Mouse (Mus musculus): ENCODE results near the gene Asb10. TPM values are rescaled to one million over a fixed set of nuclear protein-coding genes. Genes with fewer than 3 reads are reported as not detected.
"Not testable (repeated sequence)": the region's sequence is repeated elsewhere in the genome, so short reads cannot be mapped to it uniquely, and the experiment has no call there.

Asb10 gene
- polyA plus RNA-seq, 1 experiment from 2014 or later = 0.91 TPM

DNA sequence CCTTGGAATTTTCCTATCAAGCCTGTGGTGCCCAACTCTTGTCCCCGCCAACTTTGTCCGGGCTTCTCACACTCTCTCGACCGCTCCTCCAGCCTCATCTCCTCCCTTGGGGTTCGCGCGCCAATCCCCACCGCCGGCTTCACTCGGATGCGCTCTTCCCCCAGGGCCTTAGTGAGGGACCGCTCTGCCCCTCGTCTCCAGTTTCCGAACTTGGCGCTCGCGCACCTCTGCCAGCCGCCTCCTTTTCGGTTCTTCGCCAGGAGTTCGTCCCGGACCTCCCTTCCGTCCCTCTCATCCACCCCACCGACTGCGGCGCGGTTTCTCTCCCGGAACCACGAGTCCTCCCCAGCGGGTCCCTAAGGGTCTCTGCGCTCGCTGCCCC lies 36.0 kb upstream of the Asb10 start:
- Histone ChIP-seq H3K4me3 (ENCODE audit: low read length) (peak overlapping the region; percentile 73), H3K9ac (ENCODE audit: low read depth, low read length) (peak overlapping the region; percentile 81), H3K27ac (ENCODE audit: low read depth, low read length) (peak overlapping the region; percentile 49; the same call in 1 of the 2 replicates), H3K36me3 (ENCODE audit: control insufficient read depth, insufficient read depth, low read length) (peaks cover 36% of the 10 kb centered on the region), H3K4me2 (replicated peaks; ENCODE audit: low read depth, low read length) (peak overlapping the region; percentile 66), H3K4me1 (ENCODE audit: control insufficient read depth, insufficient read depth, low read length) (peaks cover 12% of the 10 kb centered on the region; the same call in 1 of the 2 replicates), H3K27me3 (ENCODE audit: control insufficient read depth, insufficient read depth, low read length) (no peaks in the 10 kb centered on the region), H3K9me3 (ENCODE audit: control insufficient read depth, low read length) (no peaks in the 10 kb centered on the region)
- WGBS = 0% methylated on average over 32 of the region's 32 CpGs
- peak; percentile 28 for ATAC-seq (ENCODE audit: low FRiP score, low TSS enrichment)

DNA sequence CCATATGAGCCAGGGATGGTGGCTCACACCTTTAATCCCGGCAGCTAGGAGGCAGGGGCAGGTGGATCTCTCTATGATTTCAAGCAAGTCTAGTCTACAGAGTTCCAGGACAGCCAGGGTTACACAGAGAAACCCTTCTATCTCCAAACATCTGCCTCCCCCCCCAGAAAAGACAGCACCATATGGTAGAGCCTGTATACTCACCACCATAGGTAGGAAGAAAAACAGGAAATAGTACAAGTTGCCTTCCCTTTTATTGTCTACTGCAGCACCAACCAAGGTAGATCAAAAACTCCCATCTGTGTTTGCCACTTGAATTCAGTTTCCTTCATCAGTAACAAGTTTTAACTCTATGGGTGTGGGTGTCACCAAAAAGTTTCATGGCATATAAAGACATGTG lies 35.2 kb upstream of the Asb10 start:
- ATAC-seq (ENCODE audit: low FRiP score, low TSS enrichment) = no peak
- Histone ChIP-seq H3K36me3 (ENCODE audit: control insufficient read depth, insufficient read depth, low read length) (peaks cover 45% of the 10 kb centered on the region), H3K27ac (ENCODE audit: low read depth, low read length) (no peak overlapping the region), H3K9me3 (ENCODE audit: control insufficient read depth, low read length) (no peaks in the 10 kb centered on the region), H3K9ac (ENCODE audit: low read depth, low read length) (no peak overlapping the region), H3K4me1 (ENCODE audit: control insufficient read depth, insufficient read depth, low read length) (peaks cover 12% of the 10 kb centered on the region; the same call in 1 of the 2 replicates), H3K4me2 (replicated peaks; ENCODE audit: low read depth, low read length) (peak overlapping the region; percentile 66), H3K27me3 (ENCODE audit: control insufficient read depth, insufficient read depth, low read length) (no peaks in the 10 kb centered on the region), H3K4me3 (ENCODE audit: low read length) (peak overlapping the region; percentile 73; the same call in 1 of the 2 replicates)
- WGBS = 88% methylated on average over 1 of the region's 1 CpGs

DNA sequence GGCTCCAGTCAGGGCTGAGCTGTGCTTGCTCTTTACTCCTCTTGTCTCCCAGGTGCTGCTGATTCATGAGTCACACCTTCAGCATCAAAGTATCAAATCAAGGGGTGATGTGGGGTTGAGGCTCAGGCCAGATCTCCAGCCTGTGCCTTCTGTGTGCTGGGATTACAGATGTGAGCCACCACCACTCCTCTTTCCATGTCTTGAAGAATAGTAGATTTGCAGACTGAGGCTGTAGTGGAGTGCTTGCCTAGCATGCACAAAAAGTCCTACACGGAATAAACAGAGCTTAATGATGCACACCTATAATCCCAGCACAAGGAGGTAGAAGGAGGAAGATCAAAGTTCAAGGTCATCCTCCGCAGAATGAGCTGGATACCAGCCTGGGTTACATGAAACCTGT lies 15.9 kb upstream of the Asb10 start, which contains the start of gene 4931409K22Rik:
4931409K22Rik (minus strand) TSS at position 101 of the 400 bp plus-strand sequence.
- no peak within 1 kb of the TSS for H3K27ac ChIP-seq (ENCODE audit: low read depth, low read length)
- WGBS = 71% methylated on average over 2 of the region's 2 CpGs
- no peak within 1 kb of the TSS for H3K9ac ChIP-seq (ENCODE audit: low read depth, low read length)
- no peaks in the 10 kb centered on the region for H3K9me3 ChIP-seq (ENCODE audit: control insufficient read depth, low read length)
- H3K36me3 ChIP-seq (ENCODE audit: control insufficient read depth, insufficient read depth, low read length) = no peaks in the 10 kb centered on the region
- no peak for ATAC-seq (ENCODE audit: low FRiP score, low TSS enrichment)
- no peak within 1 kb of the TSS for H3K4me2 ChIP-seq (replicated peaks; ENCODE audit: low read depth, low read length)
- peaks cover 2% of the 10 kb centered on the region; the same call in 1 of the 2 replicates for H3K4me1 ChIP-seq (ENCODE audit: control insufficient read depth, insufficient read depth, low read length)
- H3K27me3 ChIP-seq (ENCODE audit: control insufficient read depth, insufficient read depth, low read length) = no peaks in the 10 kb centered on the region; the same call in 1 of the 2 replicates
- H3K4me3 ChIP-seq (ENCODE audit: low read length) = no peak within 1 kb of the TSS

DNA sequence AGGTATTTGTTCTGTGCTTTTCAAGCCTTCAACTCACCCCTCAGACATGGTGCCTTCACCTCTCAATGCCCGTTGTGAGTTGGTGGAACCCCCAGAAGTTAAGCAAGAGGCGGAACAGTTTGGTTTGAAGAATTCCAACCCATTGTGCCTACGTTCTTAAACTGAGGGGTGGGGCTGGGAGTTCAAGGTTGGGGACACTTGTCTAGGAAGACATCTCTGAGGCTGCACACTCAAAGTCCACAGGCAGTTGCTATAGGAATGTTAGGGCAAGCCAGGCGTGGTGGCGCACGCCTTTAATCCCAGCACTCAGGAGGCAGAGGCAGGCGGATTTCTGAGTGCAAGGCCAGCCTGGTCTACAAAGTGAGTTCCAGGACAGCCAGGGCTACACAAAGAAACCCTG lies 14.6 kb upstream of the Asb10 start:
- not testable (repeated sequence) for H3K4me3 ChIP-seq (ENCODE audit: low read length); H3K9me3 ChIP-seq (ENCODE audit: control insufficient read depth, low read length); H3K4me2 ChIP-seq (replicated peaks; ENCODE audit: low read depth, low read length); H3K27ac ChIP-seq (ENCODE audit: low read depth, low read length); H3K27me3 ChIP-seq (ENCODE audit: control insufficient read depth, insufficient read depth, low read length); ATAC-seq (ENCODE audit: low FRiP score, low TSS enrichment); H3K36me3 ChIP-seq (ENCODE audit: control insufficient read depth, insufficient read depth, low read length); H3K9ac ChIP-seq (ENCODE audit: low read depth, low read length)
- 92% methylated on average over 7 of the region's 7 CpGs for WGBS
- H3K4me1 ChIP-seq (ENCODE audit: control insufficient read depth, insufficient read depth, low read length) = peaks cover 14% of the 10 kb centered on the region

DNA sequence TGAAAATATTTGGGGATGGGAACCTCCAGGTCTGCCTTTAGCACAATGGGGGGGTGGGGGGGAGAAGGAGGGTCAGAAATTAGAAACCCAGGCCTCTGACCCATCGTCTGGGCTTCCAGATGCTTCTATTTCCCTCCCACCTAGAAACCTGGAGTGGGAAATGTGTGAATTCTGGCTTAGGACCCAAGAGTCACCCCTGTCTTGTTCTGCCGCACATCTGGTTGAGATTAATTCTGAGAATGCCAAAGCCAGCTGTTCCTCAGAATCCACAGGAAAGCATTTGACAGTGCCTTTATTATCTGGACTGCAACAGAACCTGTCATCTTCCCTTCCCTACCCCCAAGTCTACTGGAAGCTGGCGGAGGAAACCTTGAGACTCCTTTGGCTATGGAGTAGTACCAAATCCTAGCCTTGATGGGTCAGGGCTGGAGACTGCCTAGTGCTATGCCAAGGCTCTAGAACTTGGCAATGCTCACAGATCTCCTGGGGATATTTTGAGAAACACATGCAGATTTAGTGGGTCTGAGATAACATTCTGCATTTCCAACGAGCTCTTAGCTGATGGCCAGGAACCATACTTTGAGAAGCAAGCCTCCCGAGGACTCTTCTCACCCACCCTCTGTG lies 13.0 kb upstream of the Asb10 start:
- H3K9me3 ChIP-seq (ENCODE audit: control insufficient read depth, low read length) = no peaks in the 10 kb centered on the region
- H3K27me3 ChIP-seq (ENCODE audit: control insufficient read depth, insufficient read depth, low read length) = no peaks in the 10 kb centered on the region; the same call in 1 of the 2 replicates
- 73% methylated on average over 5 of the region's 5 CpGs for WGBS
- no peak for ATAC-seq (ENCODE audit: low FRiP score, low TSS enrichment)
- H3K36me3 ChIP-seq (ENCODE audit: control insufficient read depth, insufficient read depth, low read length) = no peaks in the 10 kb centered on the region
- peaks cover 14% of the 10 kb centered on the region for H3K4me1 ChIP-seq (ENCODE audit: control insufficient read depth, insufficient read depth, low read length)
- no peak overlapping the region for H3K9ac ChIP-seq (ENCODE audit: low read depth, low read length)
- H3K4me3 ChIP-seq (ENCODE audit: low read length) = no peak overlapping the region
- H3K27ac ChIP-seq (ENCODE audit: low read depth, low read length) = no peak overlapping the region
- no peak overlapping the region for H3K4me2 ChIP-seq (replicated peaks; ENCODE audit: low read depth, low read length)

DNA sequence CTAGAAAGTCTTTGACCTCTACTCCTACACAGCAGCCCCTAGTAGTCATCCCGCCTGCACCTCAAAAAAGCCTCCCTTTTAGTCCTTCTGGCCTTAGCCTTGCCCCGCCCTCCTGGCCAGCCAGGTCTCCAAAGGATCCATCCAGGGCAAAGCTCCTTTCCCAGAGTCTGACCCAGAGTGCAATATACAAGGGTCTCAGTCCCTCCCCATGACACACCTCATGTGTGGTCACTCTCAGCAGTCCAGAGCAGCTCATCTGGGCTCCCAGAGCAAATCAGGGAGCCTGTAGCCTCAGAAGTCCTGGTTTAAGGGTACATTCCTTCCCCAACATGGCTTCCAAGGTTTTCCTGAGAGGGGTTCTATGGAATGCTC lies 10.5 kb upstream of the Asb10 start:
- H3K9me3 ChIP-seq (ENCODE audit: control insufficient read depth, low read length) = no peaks in the 10 kb centered on the region
- peak overlapping the region; percentile 10; the same call in 1 of the 2 replicates for H3K4me3 ChIP-seq (ENCODE audit: low read length)
- H3K4me1 ChIP-seq (ENCODE audit: control insufficient read depth, insufficient read depth, low read length) = peaks cover 14% of the 10 kb centered on the region
- H3K27ac ChIP-seq (ENCODE audit: low read depth, low read length) = no peak overlapping the region; the same call in 1 of the 2 replicates
- peak; percentile 62 for ATAC-seq (ENCODE audit: low FRiP score, low TSS enrichment)
- H3K27me3 ChIP-seq (ENCODE audit: control insufficient read depth, insufficient read depth, low read length) = no peaks in the 10 kb centered on the region; the same call in 1 of the 2 replicates
- 22% methylated on average over 2 of the region's 2 CpGs for WGBS
- H3K9ac ChIP-seq (ENCODE audit: low read depth, low read length) = no peak overlapping the region; the same call in 1 of the 2 replicates
- no peaks in the 10 kb centered on the region for H3K36me3 ChIP-seq (ENCODE audit: control insufficient read depth, insufficient read depth, low read length)
- peak overlapping the region; percentile 42 for H3K4me2 ChIP-seq (replicated peaks; ENCODE audit: low read depth, low read length)

DNA sequence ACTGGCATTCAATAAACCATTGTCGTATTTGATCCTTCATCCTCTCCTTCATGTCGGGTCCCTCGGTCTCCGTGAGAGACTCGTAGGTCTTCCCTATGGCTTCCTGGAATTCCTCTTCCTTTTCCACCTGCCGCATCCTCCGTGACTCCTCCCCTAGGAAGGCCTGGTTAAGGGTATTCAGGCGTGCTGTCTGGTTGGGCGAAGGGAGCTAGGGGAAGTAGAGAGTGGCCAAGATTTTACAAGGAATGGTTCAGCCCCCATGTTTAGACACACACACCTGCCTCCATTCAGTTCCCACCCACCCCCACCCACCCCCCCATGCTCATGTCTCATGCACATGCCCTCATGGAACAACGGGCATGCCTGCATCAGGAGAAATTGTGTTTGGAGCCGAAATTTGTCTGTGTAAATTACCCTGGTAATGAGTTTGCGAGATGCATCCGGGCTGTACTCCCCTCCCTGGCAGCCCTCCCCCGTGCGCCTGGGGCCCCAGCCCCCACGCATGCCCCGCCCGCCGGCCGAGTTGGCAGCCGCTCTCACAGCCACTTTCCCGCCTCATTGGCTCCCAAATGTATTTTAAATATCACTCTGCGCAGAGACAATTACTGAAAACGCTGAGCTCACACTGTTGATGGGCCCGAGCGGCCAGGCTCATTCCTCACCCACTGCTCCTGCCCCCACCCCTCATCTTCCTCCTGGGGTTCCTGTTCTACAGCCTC lies 10.0 kb upstream of the Asb10 start:
- Histone ChIP-seq H3K27me3 (ENCODE audit: control insufficient read depth, insufficient read depth, low read length) (no peaks in the 10 kb centered on the region; the same call in 1 of the 2 replicates), H3K4me2 (replicated peaks; ENCODE audit: low read depth, low read length) (peak overlapping the region; percentile 42), H3K9me3 (ENCODE audit: control insufficient read depth, low read length) (no peaks in the 10 kb centered on the region), H3K4me3 (ENCODE audit: low read length) (peak overlapping the region; percentile 10; the same call in 1 of the 2 replicates), H3K9ac (ENCODE audit: low read depth, low read length) (no peak overlapping the region; the same call in 1 of the 2 replicates), H3K27ac (ENCODE audit: low read depth, low read length) (no peak overlapping the region; the same call in 1 of the 2 replicates), H3K36me3 (ENCODE audit: control insufficient read depth, insufficient read depth, low read length) (no peaks in the 10 kb centered on the region), H3K4me1 (ENCODE audit: control insufficient read depth, insufficient read depth, low read length) (peaks cover 14% of the 10 kb centered on the region)
- WGBS = 18% methylated on average over 24 of the region's 26 CpGs
- peak; percentile 74 for ATAC-seq (ENCODE audit: low FRiP score, low TSS enrichment)

DNA sequence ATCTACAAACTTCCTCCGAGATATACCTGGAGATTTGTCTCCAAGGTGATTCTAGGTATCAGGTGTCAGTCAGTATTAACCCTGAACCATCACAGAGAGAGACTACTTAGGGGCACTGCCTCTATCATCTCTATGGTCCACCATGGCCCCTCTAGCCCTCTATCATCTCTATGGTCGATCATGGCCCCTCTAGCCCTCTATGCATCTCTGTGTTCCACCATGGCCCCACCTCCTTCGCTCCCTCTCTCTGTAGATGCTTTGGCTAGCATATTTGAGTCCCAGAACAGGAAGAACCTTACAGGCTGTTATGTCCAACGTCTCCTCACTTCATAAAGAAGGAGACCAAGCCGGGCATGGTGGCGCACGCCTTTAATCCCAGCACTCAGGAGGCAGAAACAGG lies 1.9 kb upstream of the Asb10 start:
- H3K4me1 ChIP-seq (ENCODE audit: control insufficient read depth, insufficient read depth, low read length) = peaks cover 11% of the 10 kb centered on the region
- no peaks in the 10 kb centered on the region for H3K27me3 ChIP-seq (ENCODE audit: control insufficient read depth, insufficient read depth, low read length)
- H3K27ac ChIP-seq (ENCODE audit: low read depth, low read length) = no peak overlapping the region
- H3K4me2 ChIP-seq (replicated peaks; ENCODE audit: low read depth, low read length) = no peak overlapping the region
- H3K36me3 ChIP-seq (ENCODE audit: control insufficient read depth, insufficient read depth, low read length) = no peaks in the 10 kb centered on the region
- ATAC-seq (ENCODE audit: low FRiP score, low TSS enrichment) = no peak
- 79% methylated on average over 7 of the region's 7 CpGs for WGBS
- no peak overlapping the region for H3K9ac ChIP-seq (ENCODE audit: low read depth, low read length)
- H3K9me3 ChIP-seq (ENCODE audit: control insufficient read depth, low read length) = no peaks in the 10 kb centered on the region
- no peak overlapping the region for H3K4me3 ChIP-seq (ENCODE audit: low read length)

DNA sequence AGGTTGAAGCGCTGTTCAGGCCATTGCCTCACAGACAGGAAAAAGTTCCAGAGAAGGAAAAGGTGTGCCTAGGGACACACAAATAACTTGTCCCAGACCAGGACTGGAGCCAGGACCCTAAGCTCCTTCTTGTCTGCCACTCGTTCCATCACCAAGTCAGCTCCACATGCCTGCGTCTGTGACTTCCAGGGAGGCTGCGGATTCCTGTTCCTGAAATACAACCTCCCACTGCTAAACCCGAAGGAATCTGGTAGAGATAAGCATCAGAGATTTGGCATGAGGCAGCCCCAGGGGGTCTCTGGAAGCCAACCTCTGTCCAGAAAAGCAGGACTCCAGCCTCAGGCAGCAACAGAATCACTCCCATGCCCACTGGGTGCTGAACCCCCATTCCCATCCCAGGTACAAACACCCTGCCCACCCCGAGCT lies 379 bp upstream of the Asb10 start:
- peak overlapping the region; percentile 23; the same call in 1 of the 2 replicates for H3K4me3 ChIP-seq (ENCODE audit: low read length)
- peak overlapping the region; percentile 38 for H3K4me2 ChIP-seq (replicated peaks; ENCODE audit: low read depth, low read length)
- WGBS = 9% methylated on average over 6 of the region's 6 CpGs
- H3K36me3 ChIP-seq (ENCODE audit: control insufficient read depth, insufficient read depth, low read length) = no peaks in the 10 kb centered on the region
- H3K27ac ChIP-seq (ENCODE audit: low read depth, low read length) = no peak overlapping the region
- H3K9me3 ChIP-seq (ENCODE audit: control insufficient read depth, low read length) = no peaks in the 10 kb centered on the region
- H3K4me1 ChIP-seq (ENCODE audit: control insufficient read depth, insufficient read depth, low read length) = peaks cover 11% of the 10 kb centered on the region
- no peaks in the 10 kb centered on the region for H3K27me3 ChIP-seq (ENCODE audit: control insufficient read depth, insufficient read depth, low read length)
- no peak overlapping the region for H3K9ac ChIP-seq (ENCODE audit: low read depth, low read length)
- ATAC-seq (ENCODE audit: low FRiP score, low TSS enrichment) = no peak; the same call in 1 of the 2 replicates

All from kidney, embryonic 14.5 days (tissue).